Mouse (Mus musculus) frontal cortex, postnatal 25 days (tissue): Measurements from ENCODE around the gene Cacfd1.
A peak's percentile ranks its signal among the peaks of the same experiment; 100 is the strongest.

ENCODE experiments used
- DNase-seq, 2 experiments: peaks; one replicate each; pipeline ENCODE4 v3.0.0; 2022; ENCODE audit warnings: low spot score in 2 of 2

Cacfd1 gene

GRCm38 (mm10) chr2:27009714-27010244, at the start of gene Cacfd1:
TSS of gene Cacfd1 (plus strand) at chr2:27009926.
- peak; percentile 59 to 66 for DNase-seq

DNA sequence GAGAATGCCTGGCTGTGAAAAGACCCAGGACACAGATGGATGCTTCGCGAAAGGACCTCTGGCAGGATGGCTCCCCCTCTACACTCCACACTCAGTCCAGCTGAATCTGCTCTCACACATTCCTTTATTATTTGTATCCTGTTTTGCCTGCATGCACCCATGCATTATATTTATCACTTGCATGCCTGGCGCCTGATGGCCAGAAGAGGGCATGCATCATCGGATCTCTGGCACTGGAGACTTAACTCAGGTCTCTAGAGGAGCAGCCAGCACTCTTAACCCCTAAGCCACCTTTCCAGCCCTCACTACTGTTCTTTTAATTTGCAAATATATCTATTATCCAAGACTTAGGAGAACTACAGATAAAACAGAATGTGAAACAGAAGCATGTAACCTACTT, 49.0 kb upstream of the Cacfd1 start:
- DNase-seq, result no peak

- DNase-seq, result peak; percentile 89 to 93
Measured at GRCm38 (mm10) chr2:26963923-26964723, 45.6 kb upstream of the Cacfd1 start, which contains the start of gene Rexo4. TSS of gene Rexo4 (minus strand) at chr2:26964386.

DNA sequence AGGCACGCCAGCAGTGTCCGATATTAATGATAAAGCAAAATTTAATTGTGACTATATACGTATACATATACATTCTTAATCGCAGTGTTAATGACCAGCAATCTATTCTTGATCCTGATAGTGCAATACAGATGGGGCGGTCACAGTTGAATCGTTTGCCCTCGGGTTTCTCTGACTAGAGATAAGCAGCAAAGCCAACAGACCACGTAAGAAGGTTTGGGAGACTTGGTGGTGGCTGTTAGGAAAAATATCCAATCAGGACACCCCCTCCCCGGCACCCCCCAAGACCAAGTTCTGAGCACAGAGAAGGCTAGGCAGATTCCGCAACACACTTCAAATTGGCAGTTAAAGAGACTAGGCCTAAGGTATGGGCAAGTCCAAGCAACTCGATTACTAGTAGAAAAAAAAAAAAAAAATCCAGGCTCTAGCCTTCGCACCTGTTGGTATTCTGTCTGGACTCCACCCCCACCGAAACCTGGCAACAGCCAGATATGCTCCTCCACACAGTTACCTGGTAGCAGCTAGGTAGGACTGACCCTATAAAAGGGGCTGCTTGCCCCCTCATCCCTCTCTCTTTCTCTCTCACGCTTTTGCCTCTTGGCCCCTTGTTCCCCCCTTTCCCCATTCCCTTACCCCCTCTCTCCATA, 44.9 kb upstream of the Cacfd1 start:
- DNase-seq, result no peak

GRCm38 (mm10) chr2:26967262-26967661, 42.5 kb upstream of the Cacfd1 start:
- DNase-seq, result no peak

DNA sequence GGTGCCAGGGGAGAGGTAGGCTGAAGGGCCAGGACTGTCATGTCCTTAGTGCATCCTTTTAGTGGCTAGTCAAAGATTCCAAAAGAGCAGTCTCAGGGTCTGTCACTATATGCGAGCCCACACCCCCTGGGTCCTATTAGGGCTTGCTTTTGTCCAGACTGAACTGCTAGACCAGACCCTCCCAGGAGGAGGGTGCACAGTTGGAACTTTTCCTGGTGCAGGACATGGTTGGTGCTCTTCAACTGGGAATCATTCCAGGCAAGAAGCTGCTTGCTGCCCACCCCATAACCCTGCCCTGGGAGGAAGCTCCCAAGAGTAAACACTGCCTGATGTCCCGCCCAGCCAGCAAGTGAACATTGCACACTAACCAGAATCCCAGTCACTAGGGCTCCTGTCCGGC, 36.6 kb upstream of the Cacfd1 start, which contains the start of gene Adamts13:
Gene Adamts13, plus strand, starts transcription at position 301 of the 400 bp plus-strand sequence.
- DNase-seq, result no peak

- DNase-seq, result no peak
Measured at GRCm38 (mm10) chr2:26973960-26974359, 35.8 kb upstream of the Cacfd1 start.

- no peak for DNase-seq
Measured at GRCm38 (mm10) chr2:26980361-26980760, 29.4 kb upstream of the Cacfd1 start.

DNA sequence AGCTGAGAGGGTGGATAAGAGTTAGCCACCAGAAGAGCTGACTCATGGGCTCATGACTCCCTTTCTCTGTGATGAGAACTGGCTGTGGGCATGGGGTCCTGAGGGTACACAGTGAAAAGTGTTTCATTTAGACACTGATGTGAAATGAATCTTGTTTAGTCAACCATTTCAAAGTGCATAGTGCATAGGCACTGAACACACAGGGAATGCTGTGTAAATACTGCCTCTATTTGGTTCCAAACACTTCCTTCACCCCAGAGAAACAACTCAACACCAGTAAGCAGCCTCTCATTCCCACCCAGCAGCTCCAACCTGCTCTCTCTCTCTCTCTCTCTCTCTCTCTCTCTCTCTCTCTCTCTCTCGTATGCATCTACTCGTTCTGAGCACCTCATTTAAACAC, 25.5 kb upstream of the Cacfd1 start:
- no peak for DNase-seq

DNA sequence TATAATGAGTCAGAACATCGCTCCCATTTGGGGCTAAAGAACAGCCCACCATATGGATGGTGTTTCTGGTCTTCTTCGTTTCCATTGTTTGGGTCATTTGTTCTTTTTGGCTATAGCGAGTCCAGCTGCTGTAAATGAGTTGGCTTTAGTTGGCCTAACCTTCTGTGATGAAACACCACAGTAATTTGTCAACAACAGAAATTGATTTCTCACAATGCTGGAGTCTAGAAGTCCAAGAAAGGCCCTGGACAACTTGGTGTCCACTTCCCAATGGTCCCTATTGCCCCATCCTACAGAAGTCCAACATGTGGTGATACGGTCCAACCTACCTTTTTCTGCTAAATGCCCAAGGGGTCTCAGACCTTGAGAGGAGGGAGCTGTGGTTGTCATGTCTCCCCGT, 25.1 kb upstream of the Cacfd1 start:
- no peak for DNase-seq

DNA sequence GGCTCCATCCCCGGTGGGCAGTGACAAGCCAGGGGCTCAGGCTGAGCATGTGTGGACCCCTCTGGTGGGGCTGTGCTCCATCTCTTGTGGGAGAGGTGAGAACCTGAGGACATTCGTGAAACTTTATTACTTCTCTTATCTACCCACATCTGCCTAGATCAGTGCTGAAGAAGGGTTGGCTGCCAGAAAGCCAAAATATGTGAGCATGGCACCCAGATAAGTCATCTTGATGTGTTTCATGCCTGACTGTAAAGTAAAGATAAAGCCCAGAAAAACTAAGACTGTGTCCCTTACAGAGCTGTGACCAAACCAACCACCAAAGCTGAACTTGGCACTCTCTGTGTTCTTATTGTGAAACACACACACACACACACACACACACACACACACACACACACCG, 15.8 kb upstream of the Cacfd1 start:
- no peak for DNase-seq

DNA sequence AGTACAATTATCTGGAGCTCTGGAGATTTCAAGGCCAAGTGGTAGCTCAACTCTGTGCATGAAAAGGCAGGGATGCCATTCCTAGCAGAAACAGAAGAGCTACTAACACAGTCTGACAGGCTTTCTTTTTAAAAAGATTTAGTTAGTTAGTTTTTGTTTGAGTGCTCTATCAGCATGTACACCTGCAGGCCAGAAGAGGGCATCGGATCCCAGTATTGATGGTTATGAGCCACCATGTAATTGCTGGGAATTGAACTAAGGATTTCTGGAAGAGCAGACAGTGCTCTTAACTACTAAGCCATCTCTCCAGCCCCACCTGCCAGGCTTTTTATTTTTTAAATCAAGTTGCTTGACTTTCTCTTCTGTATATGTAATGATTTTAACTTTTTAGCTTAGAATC, 12.2 kb upstream of the Cacfd1 start:
- DNase-seq, result no peak

- no peak for DNase-seq
Measured at GRCm38 (mm10) chr2:26997993-26998392, 11.7 kb upstream of the Cacfd1 start.

DNA sequence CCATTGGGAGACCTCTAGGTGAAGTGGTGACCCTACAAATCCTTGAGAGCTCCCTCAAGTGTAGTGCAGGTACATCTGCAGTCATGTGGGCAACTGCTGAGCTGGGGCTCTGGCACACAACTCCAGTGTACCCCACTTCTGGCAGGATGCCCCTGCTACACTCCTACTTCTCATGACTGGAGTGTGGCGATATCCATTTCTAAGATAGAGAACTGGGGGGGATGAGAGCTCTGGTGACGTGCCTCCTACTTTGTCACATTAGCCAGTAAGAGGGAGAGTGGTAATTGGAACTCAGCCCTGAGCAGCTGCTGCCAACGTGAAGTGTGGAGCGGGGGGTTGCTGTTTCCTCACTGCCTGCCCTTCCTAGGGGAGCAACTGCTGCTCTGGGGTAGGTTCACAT, 3.5 kb upstream of the Cacfd1 start:
- DNase-seq, result no peak

DNA sequence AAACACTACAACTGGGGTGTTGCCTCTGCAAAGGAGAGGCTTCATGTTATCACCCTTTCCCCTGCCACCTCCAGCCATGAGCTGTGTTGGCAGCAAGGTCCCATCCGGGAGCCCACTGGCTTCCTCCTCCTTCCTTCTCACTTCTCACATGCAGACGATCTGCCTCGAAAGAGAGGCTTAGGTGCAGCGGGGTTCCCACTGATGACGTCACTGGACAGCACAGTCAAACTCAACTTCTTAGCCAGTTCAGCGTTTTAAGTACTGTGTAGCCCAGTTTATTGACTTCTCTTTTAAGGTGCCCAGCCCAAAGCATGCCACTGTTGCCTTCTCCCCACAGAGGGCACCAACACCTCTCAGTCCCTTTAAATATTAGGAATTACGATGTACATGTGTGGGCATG, 2.0 kb upstream of the Cacfd1 start:
- no peak for DNase-seq

- peak; percentile 67 to 68 for DNase-seq
Measured at GRCm38 (mm10) chr2:27017802-27018201, 8.1 kb downstream of the Cacfd1 start.

GRCm38 (mm10) chr2:27019530-27019929, 9.8 kb downstream of the Cacfd1 start:
- DNase-seq, result no peak

DNA sequence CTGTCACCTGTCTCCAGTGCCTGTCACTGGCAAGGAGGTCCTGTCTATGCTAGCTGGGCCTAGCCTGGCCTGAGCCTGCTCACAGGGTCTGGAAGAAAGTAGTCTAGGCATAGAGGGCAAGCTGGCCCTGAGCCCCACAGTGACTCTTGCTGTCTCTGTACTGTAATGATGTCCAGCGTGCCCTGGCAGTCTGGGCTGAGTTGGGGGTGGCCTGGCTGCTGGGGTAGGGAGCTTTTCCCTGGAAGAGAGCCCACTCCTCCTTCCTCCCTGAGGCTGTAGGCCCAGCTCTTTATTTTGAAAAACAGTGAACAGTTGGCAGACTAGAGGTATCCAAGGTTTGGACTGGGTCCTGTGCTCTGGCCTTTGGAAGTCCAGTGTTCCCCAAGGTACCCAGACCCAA, 11.4 kb downstream of the Cacfd1 start:
- no peak for DNase-seq

GRCm38 (mm10) chr2:27022612-27023011, 12.9 kb downstream of the Cacfd1 start:
- DNase-seq, result no peak

GRCm38 (mm10) chr2:27024136-27024535, 14.4 kb downstream of the Cacfd1 start:
- no peak for DNase-seq

DNA sequence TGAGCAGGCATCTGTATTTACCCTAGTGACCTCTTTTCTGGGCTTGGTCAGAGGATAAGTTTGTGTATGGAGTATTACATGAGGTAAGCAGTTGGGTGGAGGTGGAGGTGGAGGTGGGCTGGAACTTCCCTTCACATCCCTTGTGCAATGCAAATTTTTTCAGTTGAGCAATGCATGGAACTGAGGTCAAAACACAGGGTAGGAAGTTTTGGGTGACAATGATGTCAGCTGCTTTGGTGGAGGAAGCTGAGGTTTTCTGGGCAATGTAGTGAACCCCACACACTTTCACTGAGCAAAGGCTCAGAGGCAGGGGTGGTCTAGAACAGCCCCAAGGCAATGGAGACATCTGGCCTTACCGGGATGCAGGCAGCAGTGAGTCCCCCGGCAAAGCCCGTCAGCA, 15.8 kb downstream of the Cacfd1 start:
- DNase-seq, result no peak

DNA sequence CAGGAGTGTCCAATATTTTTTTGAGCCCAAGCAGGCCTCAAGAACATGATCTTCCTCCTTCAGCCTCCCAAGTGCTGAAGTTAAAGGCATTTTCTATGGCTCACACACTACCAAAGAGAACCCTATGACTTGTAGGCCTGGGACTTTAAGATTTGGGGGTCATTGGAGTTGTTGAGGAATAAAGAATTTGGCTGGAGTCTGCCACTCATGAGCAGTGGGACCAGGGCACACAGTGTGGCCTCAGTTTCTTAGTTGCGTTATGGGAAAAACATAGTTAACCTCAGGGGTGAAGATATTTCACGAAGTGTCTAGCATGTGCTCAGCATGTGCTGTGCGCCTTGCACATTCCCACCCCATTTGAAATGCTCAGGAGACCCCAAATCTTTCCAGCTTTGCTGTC, 16.6 kb downstream of the Cacfd1 start:
- DNase-seq, result no peak
